In genomic region chr13:52929209-52930171, GRCm38 (mm10) we compare ENCODE assay signal across 7 mouse cellular contexts. TPM values are rescaled to one million over a fixed set of nuclear protein-coding genes. Genes with fewer than 3 reads are reported as not detected.
DNase-seq lines count a peak whose midpoint lies in the region; ATAC-seq lines count a peak whose summit lies in the region.

Auh (minus strand) TSS chr13:52929681.

- peak within 1 kb of the TSS; percentile 88 for H3K9ac ChIP-seq in intestine, embryonic 16.5 days (ENCODE audit: low read depth, low read length)
- H3K9ac ChIP-seq in limb, embryonic 11.5 days (ENCODE audit: low read length), result peak within 1 kb of the TSS; percentile 65
- peak within 1 kb of the TSS; percentile 72 for H3K9ac ChIP-seq in midbrain, embryonic 14.5 days (replicated peaks; ENCODE audit: low read length)

- ATAC-seq in intestine, embryonic 16.5 days, result peak; percentile 98
- ATAC-seq in limb, embryonic 11.5 days (ENCODE audit: insufficient number of reproducible peaks, low FRiP score, low TSS enrichment, low read depth), result peak; percentile 96
- ATAC-seq in midbrain, embryonic 14.5 days (ENCODE audit: low FRiP score, low TSS enrichment), result peak; percentile 97

- H3K9me3 ChIP-seq in intestine, embryonic 16.5 days (ENCODE audit: control insufficient read depth, low read length), result no peaks in the 10 kb centered on the region
- H3K9me3 ChIP-seq in limb, embryonic 11.5 days (ENCODE audit: control insufficient read depth, low read length), result no peaks in the 10 kb centered on the region
- H3K9me3 ChIP-seq in midbrain, embryonic 14.5 days (ENCODE audit: control insufficient read depth, low read length), result no peaks in the 10 kb centered on the region

- peak; percentile 69 for DNase-seq in adrenal gland, adult 8-10 months
- DNase-seq in embryo, embryonic 11.5 days (ENCODE audit: low read depth, low spot score), result peak; percentile 85
- peak; percentile 78 to 90 for DNase-seq in gastrocnemius, postnatal 4 days (ENCODE audit: low spot score in 2 of 2)
- DNase-seq in limb, embryonic 11.5 days (ENCODE audit: low spot score), result peak; percentile 94
- DNase-seq in midbrain, embryonic 14.5 days, result peak; percentile 97
- DNase-seq in spleen, adult 18-20 months, result peak; percentile 77 to 86

- H3K4me3 ChIP-seq in intestine, embryonic 16.5 days (ENCODE audit: low read length), result peak within 1 kb of the TSS; percentile 93
- peak within 1 kb of the TSS; percentile 82 for H3K4me3 ChIP-seq in limb, embryonic 11.5 days (ENCODE audit: low read depth, low read length)
- peak within 1 kb of the TSS; percentile 84 for H3K4me3 ChIP-seq in midbrain, embryonic 14.5 days (replicated peaks; ENCODE audit: low read depth, low read length)

- peak within 1 kb of the TSS; percentile 65 for H3K4me2 ChIP-seq in intestine, embryonic 16.5 days (ENCODE audit: low read depth, low read length)
- peak within 1 kb of the TSS; percentile 68 for H3K4me2 ChIP-seq in limb, embryonic 11.5 days (ENCODE audit: low read depth, severe bottlenecking)
- peak within 1 kb of the TSS; percentile 59 for H3K4me2 ChIP-seq in midbrain, embryonic 14.5 days (ENCODE audit: low read length)

- WGBS in intestine, embryonic 16.5 days, result 0% methylated on average over 63 of the region's 63 CpGs
- under 1% methylated on average over 63 of the region's 63 CpGs for WGBS in limb, embryonic 11.5 days
- under 1% methylated on average over 63 of the region's 63 CpGs for WGBS in midbrain, embryonic 14.5 days

- peaks cover 16% of the 10 kb centered on the region for H3K4me1 ChIP-seq in intestine, embryonic 16.5 days (ENCODE audit: control insufficient read depth, insufficient read depth, low read length)
- peaks cover 9% of the 10 kb centered on the region for H3K4me1 ChIP-seq in limb, embryonic 11.5 days (ENCODE audit: control insufficient read depth, insufficient read depth, low read length)
- peaks cover 17% of the 10 kb centered on the region for H3K4me1 ChIP-seq in midbrain, embryonic 14.5 days (ENCODE audit: control insufficient read depth, insufficient read depth, low read length)

- peak within 1 kb of the TSS; percentile 72 for H3K27ac ChIP-seq in intestine, embryonic 16.5 days (ENCODE audit: low read length)
- peak within 1 kb of the TSS; percentile 60; the same call in 1 of the 2 replicates for H3K27ac ChIP-seq in limb, embryonic 11.5 days (replicated peaks; ENCODE audit: low read depth, low read length)
- H3K27ac ChIP-seq in midbrain, embryonic 14.5 days (replicated peaks; ENCODE audit: low read depth, low read length), result peak within 1 kb of the TSS; percentile 86

- no peaks in the 10 kb centered on the region for H3K27me3 ChIP-seq in intestine, embryonic 16.5 days (replicated peaks; ENCODE audit: control insufficient read depth, insufficient read depth, low read length)
- H3K27me3 ChIP-seq in limb, embryonic 11.5 days (ENCODE audit: control insufficient read depth, insufficient read depth, low read length), result no peaks in the 10 kb centered on the region
- no peaks in the 10 kb centered on the region for H3K27me3 ChIP-seq in midbrain, embryonic 14.5 days (ENCODE audit: control insufficient read depth, insufficient read depth, low read length)

- H3K36me3 ChIP-seq in intestine, embryonic 16.5 days (ENCODE audit: control insufficient read depth, insufficient read depth, low read length), result no peaks in the 10 kb centered on the region
- H3K36me3 ChIP-seq in limb, embryonic 11.5 days (ENCODE audit: control insufficient read depth, insufficient read depth, low read length), result no peaks in the 10 kb centered on the region
- no peaks in the 10 kb centered on the region for H3K36me3 ChIP-seq in midbrain, embryonic 14.5 days (ENCODE audit: control insufficient read depth, insufficient read depth, low read length)

RNA-seq across cellular contexts. Expression of gene Auh, which starts in this region (rescaled TPM):
- total RNA-seq in adrenal gland, adult 8-10 months (2022), result 100 to 1,000 TPM; 136 to 150 (median 143) TPM
- 10 to 100 TPM; 46.6 to 47.2 TPM for total RNA-seq in gastrocnemius, postnatal 4 days (2021)
- polyA plus RNA-seq in intestine, embryonic 16.5 days (2015; fragmentation: Nextera tagmentation; extraction: Ambion mirVana), result 45.1 and 49.6 TPM in 2 replicates
- polyA plus RNA-seq in limb, embryonic 11.5 days (2014; fragmentation: Nextera tagmentation; extraction: Ambion mirVana), result 33.6 and 36.4 TPM in 2 replicates
- 49.5 and 50.4 TPM in 2 replicates for polyA plus RNA-seq in midbrain, embryonic 14.5 days (2014; fragmentation: Nextera tagmentation; extraction: Ambion mirVana)

Comparison
In these comparisons a context has a peak if more than half of its experiments do, and no peak if none do; other contexts are left out.
1. Peak in every context shown above with its lines: DNase-seq, ATAC-seq, H3K4me3 ChIP-seq and H3K27ac ChIP-seq.